Mouse (Mus musculus): ENCODE data around the gene Abce1. TPM values are rescaled to one million over a fixed set of nuclear protein-coding genes. Genes with fewer than 3 reads are reported as not detected.
A peak's percentile ranks its signal among the peaks of the same experiment; 100 is the strongest.
"Not testable (repeated sequence)": the region's sequence is repeated elsewhere in the genome, so short reads cannot be mapped to it uniquely, and the experiment has no call there.

The Abce1 gene
- 142 TPM in 2 replicates for polyA plus RNA-seq (2016; fragmentation: Nextera tagmentation; extraction: Ambion mirVana)

GRCm38 (mm10) chr8:79711064-79711961 lies at the start of gene Abce1, which contains the start of gene Anapc10:
Gene Abce1, minus strand, starts transcription at chr8:79711740.
Gene Anapc10, plus strand, starts transcription at chr8:79711820.
- Histone ChIP-seq H3K4me3 (peak within 1 kb of the TSS; percentile 97), H3K9me3 (no peaks in the 10 kb centered on the region), H3K27ac (replicated peaks) (peak within 1 kb of the TSS; percentile 94), H3K4me1 (peaks cover 15% of the 10 kb centered on the region), H3K36me3 (replicated peaks) (peaks cover 35% of the 10 kb centered on the region), H3K27me3 (replicated peaks; ENCODE audit: low read depth, poor library complexity, severe bottlenecking) (no peaks in the 10 kb centered on the region)
- WGBS, result under 1% methylated on average over 73 of the region's 73 CpGs
- DNase-seq (ENCODE audit: low spot score), result peak; percentile 98

- Histone ChIP-seq H3K9me3 (no peaks in the 10 kb centered on the region), H3K36me3 (replicated peaks) (peaks cover 18% of the 10 kb centered on the region), H3K27me3 (replicated peaks; ENCODE audit: low read depth, poor library complexity, severe bottlenecking) (no peaks in the 10 kb centered on the region), H3K4me3 (no peak overlapping the region), H3K27ac (replicated peaks) (no peak overlapping the region), H3K4me1 (0 out of 2 replicates have a peak, but pooled peaks cover 3% of the 10 kb centered on the region)
- no peak for DNase-seq (ENCODE audit: low spot score)
- 66% methylated on average over 2 of the region's 2 CpGs for WGBS
Measured at GRCm38 (mm10) chr8:79750305-79750704, 38.8 kb upstream of the Abce1 start.

- 73% methylated on average over 4 of the region's 4 CpGs for WGBS
- Histone ChIP-seq H3K27me3 (replicated peaks; ENCODE audit: low read depth, poor library complexity, severe bottlenecking) (no peaks in the 10 kb centered on the region), H3K4me1 (0 out of 2 replicates have a peak, but pooled peaks cover 3% of the 10 kb centered on the region), H3K36me3 (replicated peaks) (peaks cover 22% of the 10 kb centered on the region), H3K9me3 (no peaks in the 10 kb centered on the region), H3K27ac (replicated peaks) (no peak overlapping the region), H3K4me3 (no peak overlapping the region)
- no peak for DNase-seq (ENCODE audit: low spot score)
Measured at GRCm38 (mm10) chr8:79748591-79748990, 37.1 kb upstream of the Abce1 start.

- H3K4me1 ChIP-seq, result 0 out of 2 replicates have a peak, but pooled peaks cover 3% of the 10 kb centered on the region
- no peaks in the 10 kb centered on the region for H3K9me3 ChIP-seq
- no peak for DNase-seq (ENCODE audit: low spot score)
- no peak overlapping the region for H3K27ac ChIP-seq (replicated peaks)
- H3K27me3 ChIP-seq (replicated peaks; ENCODE audit: low read depth, poor library complexity, severe bottlenecking), result no peaks in the 10 kb centered on the region
- peaks cover 22% of the 10 kb centered on the region for H3K36me3 ChIP-seq (replicated peaks)
- WGBS, result 73% methylated on average over 2 of the region's 2 CpGs
- no peak overlapping the region for H3K4me3 ChIP-seq
Measured at GRCm38 (mm10) chr8:79748171-79748570, 36.6 kb upstream of the Abce1 start.

GRCm38 (mm10) chr8:79734304-79734703 lies 22.8 kb upstream of the Abce1 start:
- 34% methylated on average over 2 of the region's 2 CpGs for WGBS
- H3K36me3 ChIP-seq (replicated peaks), result peaks cover 24% of the 10 kb centered on the region
- DNase-seq (ENCODE audit: low spot score), result no peak
- no peak overlapping the region for H3K4me3 ChIP-seq
- H3K27ac ChIP-seq (replicated peaks), result no peak overlapping the region
- H3K4me1 ChIP-seq, result no peaks in the 10 kb centered on the region
- H3K27me3 ChIP-seq (replicated peaks; ENCODE audit: low read depth, poor library complexity, severe bottlenecking), result no peaks in the 10 kb centered on the region
- H3K9me3 ChIP-seq, result no peaks in the 10 kb centered on the region

GRCm38 (mm10) chr8:79727900-79728299 lies 16.4 kb upstream of the Abce1 start:
- 94% methylated on average over 1 of the region's 1 CpGs for WGBS
- Histone ChIP-seq H3K9me3 (no peaks in the 10 kb centered on the region), H3K4me3 (no peak overlapping the region), H3K27ac (replicated peaks) (no peak overlapping the region), H3K36me3 (replicated peaks) (peaks cover 46% of the 10 kb centered on the region), H3K4me1 (no peaks in the 10 kb centered on the region), H3K27me3 (replicated peaks; ENCODE audit: low read depth, poor library complexity, severe bottlenecking) (no peaks in the 10 kb centered on the region)
- no peak for DNase-seq (ENCODE audit: low spot score)

GRCm38 (mm10) chr8:79724589-79724988 lies 13.0 kb upstream of the Abce1 start:
- H3K4me1 ChIP-seq, result no peaks in the 10 kb centered on the region
- no peak overlapping the region for H3K4me3 ChIP-seq
- H3K9me3 ChIP-seq, result no peaks in the 10 kb centered on the region
- H3K36me3 ChIP-seq (replicated peaks), result peaks cover 61% of the 10 kb centered on the region
- no peak for DNase-seq (ENCODE audit: low spot score)
- no peak overlapping the region for H3K27ac ChIP-seq (replicated peaks)
- H3K27me3 ChIP-seq (replicated peaks; ENCODE audit: low read depth, poor library complexity, severe bottlenecking), result no peaks in the 10 kb centered on the region
- 61% methylated on average over 3 of the region's 3 CpGs for WGBS

- no peak for DNase-seq (ENCODE audit: low spot score)
- no peaks in the 10 kb centered on the region for H3K4me1 ChIP-seq
- H3K9me3 ChIP-seq, result no peaks in the 10 kb centered on the region
- H3K4me3 ChIP-seq, result no peak overlapping the region
- peaks cover 58% of the 10 kb centered on the region for H3K36me3 ChIP-seq (replicated peaks)
- H3K27me3 ChIP-seq (replicated peaks; ENCODE audit: low read depth, poor library complexity, severe bottlenecking), result no peaks in the 10 kb centered on the region
- no peak overlapping the region for H3K27ac ChIP-seq (replicated peaks)
Measured at GRCm38 (mm10) chr8:79723308-79723707, 11.8 kb upstream of the Abce1 start.

- H3K36me3 ChIP-seq (replicated peaks), result peaks cover 66% of the 10 kb centered on the region
- H3K27ac ChIP-seq (replicated peaks), result no peak overlapping the region
- no peak overlapping the region for H3K4me3 ChIP-seq
- no peaks in the 10 kb centered on the region for H3K4me1 ChIP-seq
- H3K27me3 ChIP-seq (replicated peaks; ENCODE audit: low read depth, poor library complexity, severe bottlenecking), result no peaks in the 10 kb centered on the region
- H3K9me3 ChIP-seq, result no peaks in the 10 kb centered on the region
- DNase-seq (ENCODE audit: low spot score), result no peak
Measured at GRCm38 (mm10) chr8:79721537-79721936, 10.0 kb upstream of the Abce1 start.

- peaks cover 15% of the 10 kb centered on the region for H3K4me1 ChIP-seq
- no peaks in the 10 kb centered on the region for H3K27me3 ChIP-seq (replicated peaks; ENCODE audit: low read depth, poor library complexity, severe bottlenecking)
- no peak for DNase-seq (ENCODE audit: low spot score)
- no peaks in the 10 kb centered on the region for H3K9me3 ChIP-seq
- H3K4me3 ChIP-seq, result peak overlapping the region; percentile 97
- peaks cover 35% of the 10 kb centered on the region for H3K36me3 ChIP-seq (replicated peaks)
- no peak overlapping the region for H3K27ac ChIP-seq (replicated peaks)
- WGBS, result 51% methylated on average over 6 of the region's 6 CpGs
Measured at GRCm38 (mm10) chr8:79712676-79713075, 1.1 kb upstream of the Abce1 start.

GRCm38 (mm10) chr8:79706687-79707086 lies 4.9 kb downstream of the Abce1 start:
- H3K9me3 ChIP-seq, result no peaks in the 10 kb centered on the region
- 95% methylated on average over 3 of the region's 3 CpGs for WGBS
- H3K27ac ChIP-seq (replicated peaks), result no peak overlapping the region
- no peak overlapping the region for H3K4me3 ChIP-seq
- H3K4me1 ChIP-seq, result peaks cover 7% of the 10 kb centered on the region; the same call in 1 of the 2 replicates
- DNase-seq (ENCODE audit: low spot score), result no peak
- H3K27me3 ChIP-seq (replicated peaks; ENCODE audit: low read depth, poor library complexity, severe bottlenecking), result no peaks in the 10 kb centered on the region
- peaks cover 64% of the 10 kb centered on the region for H3K36me3 ChIP-seq (replicated peaks)

- Histone ChIP-seq H3K27ac (replicated peaks) (no peak overlapping the region), H3K36me3 (replicated peaks) (peaks cover 100% of the 10 kb centered on the region), H3K4me3 (no peak overlapping the region), H3K9me3 (no peaks in the 10 kb centered on the region), H3K27me3 (replicated peaks; ENCODE audit: low read depth, poor library complexity, severe bottlenecking) (no peaks in the 10 kb centered on the region), H3K4me1 (no peaks in the 10 kb centered on the region)
- no peak for DNase-seq (ENCODE audit: low spot score)
- WGBS, result 89% methylated on average over 2 of the region's 2 CpGs
Measured at GRCm38 (mm10) chr8:79692531-79692930, 19.0 kb downstream of the Abce1 start.

GRCm38 (mm10) chr8:79685927-79686326 lies 25.6 kb downstream of the Abce1 start:
- not testable (repeated sequence) for H3K4me1 ChIP-seq
- peaks cover 99% of the 10 kb centered on the region for H3K36me3 ChIP-seq (replicated peaks)

More at GRCm38 (mm10) chr8:79685927-79686326, 25.6 kb downstream of the Abce1 start:
- DNase-seq (ENCODE audit: low spot score); H3K9me3 ChIP-seq; H3K27me3 ChIP-seq (replicated peaks; ENCODE audit: low read depth, poor library complexity, severe bottlenecking); H3K4me3 ChIP-seq; H3K27ac ChIP-seq (replicated peaks): not testable (repeated sequence)
- WGBS, result 88% methylated on average over 5 of the region's 5 CpGs
